Mouse (Mus musculus) ES-E14 (cell line): ENCODE measurements at regions not wholly inside any gene's neighbourhood (a gene's known extent, or its start where the extent isn't known, plus 50 kb on each side); places are given as distances from the start of the nearest gene placed in this dataset.
A peak's percentile ranks its signal among the peaks of the same experiment; 100 is the strongest.

Experiments
- DNase-seq: peaks from one replicate; pipeline ENCODE4 v3.0.0-alpha.2; 2013; ENCODE audit warnings: low read depth, low spot score
- H3K27ac ChIP-seq: 2 replicates; pipeline ENCODE4 v1.5.1; 2012; ENCODE audit warnings: low read depth, mild to moderate bottlenecking, low read length, moderate library complexity, mixed read lengths; ENCODE audit not compliant: poor library complexity, insufficient read depth, severe bottlenecking
- H3K36me3 ChIP-seq: 2 replicates; pipeline ENCODE4 v1.6.1; 2012; ENCODE audit warnings: mild to moderate bottlenecking, low read length, moderate library complexity, mixed read lengths; ENCODE audit not compliant: control insufficient read depth, poor library complexity, insufficient read depth, severe bottlenecking
- H3K4me1 ChIP-seq, 2 experiments: fragments of 150-350 bp in 1 of 2; sonication (generic) in 1 of 2; 2 replicates each; pipeline ENCODE4 v1.6.1; 2012; ENCODE audit warnings: low read length in 2 of 2, mild to moderate bottlenecking in 1 of 2, mixed read lengths in 1 of 2; ENCODE audit not compliant: control insufficient read depth in 2 of 2, insufficient read depth in 2 of 2, poor library complexity in 1 of 2
- H3K4me3 ChIP-seq, 2 experiments: fragments of 150-350 bp in 1 of 2; sonication (generic) in 1 of 2; 2 replicates each; pipeline ENCODE4 v1.5.1; 2012; ENCODE audit warnings: low read length in 2 of 2, low read depth in 1 of 2, mild to moderate bottlenecking in 1 of 2, mixed read lengths in 1 of 2; ENCODE audit not compliant: insufficient read depth in 1 of 2, poor library complexity in 1 of 2, severe bottlenecking in 1 of 2
- H3K9ac ChIP-seq: 2 replicates; pipeline ENCODE4 v1.6.1; 2012; ENCODE audit warnings: low read depth, mild to moderate bottlenecking, low read length, mixed read lengths; ENCODE audit not compliant: poor library complexity, insufficient read depth, severe bottlenecking
- H3K9me3 ChIP-seq: fragments of 150-350 bp; sonication (generic); 2 replicates; pipeline ENCODE4 v1.6.1; 2012; ENCODE audit warnings: low read depth, mild to moderate bottlenecking, low read length; ENCODE audit not compliant: control insufficient read depth, insufficient read depth
- CHD2 ChIP-seq: IDR thresholded peaks from 2 replicates; pipeline ENCODE4 v1.6.1; 2014; ENCODE audit warnings: mild to moderate bottlenecking, low read depth, low read length, inconsistent platforms
- HCFC1 ChIP-seq: IDR thresholded peaks from 2 replicates; pipeline ENCODE4 v1.6.1; 2012; ENCODE audit warnings: low read length, inconsistent platforms, borderline replicate concordance; ENCODE audit not compliant: insufficient read depth
- MAFK ChIP-seq: IDR thresholded peaks from 2 replicates; pipeline ENCODE4 v1.6.1; 2014; ENCODE audit warnings: mild to moderate bottlenecking, low read depth, low read length, inconsistent platforms; ENCODE audit not compliant: insufficient read depth
- ZC3H11A ChIP-seq: IDR thresholded peaks from 2 replicates; pipeline ENCODE4 v1.6.1; 2012; ENCODE audit warnings: low read depth, mild to moderate bottlenecking, inconsistent platforms, low read length, borderline replicate concordance
- ZNF384 ChIP-seq: IDR thresholded peaks from 2 replicates; pipeline ENCODE4 v1.6.1; 2012; ENCODE audit warnings: low read depth, low read length, inconsistent platforms
- in situ Hi-C, 2 experiments: fragments of 600-800 bp; cut with MboI; formaldehyde crosslinking; loops; one replicate each; pipeline ENCODE4 v1.15.1; 2025; ENCODE audit warnings: low sequenced_read_pairs in 2 of 2, inconsistent platforms in 1 of 2; ENCODE audit not compliant: unreplicated experiment in 2 of 2

- no peaks in the 10 kb centered on the region for H3K9me3 ChIP-seq
- no peak overlapping the region for H3K27ac ChIP-seq
- H3K4me3 ChIP-seq = no peak overlapping the region
- no peaks in the 10 kb centered on the region for H3K4me1 ChIP-seq
- H3K36me3 ChIP-seq = no peaks in the 10 kb centered on the region
- in situ Hi-C loops = no loop called here
- TF ChIP-seq HCFC1 (no peak), CHD2 (no peak), ZNF384 (no peak), MAFK (peak; percentile 67; the same call in 1 of the 2 replicates), ZC3H11A (no peak)
- DNase-seq = no peak
- H3K9ac ChIP-seq = no peak overlapping the region
Measured at GRCm38 (mm10) chr3:61602891-61603290, 237.1 kb upstream of the B430305J03Rik start.

DNA sequence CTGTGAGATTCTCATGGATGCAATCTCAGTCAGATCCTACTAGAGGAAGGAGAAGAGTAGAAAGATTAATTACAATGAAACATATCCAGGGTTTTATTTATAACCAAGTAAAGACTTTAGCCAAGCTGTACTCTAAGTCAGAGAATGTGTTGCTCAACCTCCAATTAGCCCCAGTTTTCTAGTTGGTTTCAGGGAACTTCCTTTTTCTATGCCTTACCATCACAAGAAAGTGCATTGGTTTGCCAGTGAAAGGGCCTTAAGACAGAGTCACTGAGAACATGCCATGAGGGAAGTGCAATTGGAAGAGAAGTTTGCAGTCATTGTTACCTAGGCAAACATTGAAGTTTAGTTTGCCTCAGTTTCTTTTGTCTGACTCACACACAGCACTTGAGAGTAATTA lies 229.8 kb upstream of the B430305J03Rik start:
- Histone ChIP-seq H3K36me3 (no peaks in the 10 kb centered on the region), H3K4me3 (no peak overlapping the region), H3K27ac (no peak overlapping the region), H3K4me1 (no peaks in the 10 kb centered on the region), H3K9me3 (no peaks in the 10 kb centered on the region), H3K9ac (no peak overlapping the region)
- DNase-seq = no peak
- in situ Hi-C loops = no loop called here
- TF ChIP-seq MAFK = no peak
- no peak for TF ChIP-seq ZNF384

- H3K9me3 ChIP-seq = no peaks in the 10 kb centered on the region
- no peak overlapping the region for H3K4me3 ChIP-seq
- no peaks in the 10 kb centered on the region for H3K36me3 ChIP-seq
- H3K4me1 ChIP-seq = no peaks in the 10 kb centered on the region
- H3K9ac ChIP-seq = no peak overlapping the region
- TF ChIP-seq MAFK (no peak), ZNF384 (no peak), HCFC1 (no peak), ZC3H11A (no peak), CHD2 (no peak)
- H3K27ac ChIP-seq = no peak overlapping the region
- in situ Hi-C loops = no loop called here
- DNase-seq = no peak
Measured at GRCm38 (mm10) chr3:61592342-61592741, 226.6 kb upstream of the B430305J03Rik start.

DNA sequence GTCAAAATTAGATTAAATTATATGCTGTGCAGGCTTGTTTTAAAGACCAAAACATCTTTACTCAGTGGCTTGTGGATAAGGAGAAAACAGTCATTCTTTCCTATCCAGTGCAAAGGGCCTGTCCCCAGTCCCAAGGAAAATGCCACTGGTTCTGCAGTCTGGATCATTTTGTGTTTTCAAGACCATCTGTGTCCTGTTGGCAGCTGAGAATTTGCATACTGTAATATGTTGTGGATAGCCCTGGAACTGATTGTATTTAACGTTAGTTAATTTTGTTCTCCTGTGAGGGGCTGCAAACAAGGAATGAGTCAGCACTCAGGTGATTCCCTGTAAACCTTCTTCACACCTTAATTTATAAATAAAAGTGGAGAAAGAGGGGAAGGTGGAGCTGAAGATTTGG lies 217.9 kb upstream of the B430305J03Rik start:
- no peak for TF ChIP-seq MAFK
- no peak for TF ChIP-seq HCFC1
- no peak for TF ChIP-seq CHD2
- TF ChIP-seq ZC3H11A = no peak
- no peak for TF ChIP-seq ZNF384
- no peak for DNase-seq
- Histone ChIP-seq H3K9ac (no peak overlapping the region), H3K4me1 (no peaks in the 10 kb centered on the region), H3K9me3 (no peaks in the 10 kb centered on the region), H3K36me3 (no peaks in the 10 kb centered on the region), H3K4me3 (no peak overlapping the region), H3K27ac (no peak overlapping the region)
- in situ Hi-C loops = no loop called here

DNA sequence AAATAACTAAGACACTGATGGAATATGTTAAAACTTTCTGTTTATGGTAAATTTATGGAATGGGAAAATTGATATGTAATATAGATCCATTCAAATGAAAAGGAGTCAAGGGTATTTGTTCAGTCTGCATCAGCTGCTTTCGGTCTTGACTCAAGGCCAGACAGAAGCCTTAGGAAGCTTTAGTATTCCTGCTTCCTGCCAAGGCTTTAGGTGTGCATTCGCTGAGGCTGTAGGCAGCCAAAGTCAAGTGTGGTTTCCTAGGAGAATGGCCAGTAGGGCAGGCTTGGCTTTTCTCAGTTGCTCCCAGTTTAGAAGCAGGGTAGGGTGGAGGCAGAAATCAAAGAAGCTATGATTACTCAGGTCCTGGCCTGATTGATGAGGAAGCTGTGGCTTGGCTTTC lies 217.2 kb upstream of the B430305J03Rik start:
- DNase-seq = no peak
- no peaks in the 10 kb centered on the region for H3K36me3 ChIP-seq
- in situ Hi-C loops = no loop called here
- H3K4me3 ChIP-seq = no peak overlapping the region
- TF ChIP-seq ZNF384 (no peak), MAFK (no peak), HCFC1 (no peak), CHD2 (no peak), ZC3H11A (no peak)
- H3K9me3 ChIP-seq = no peaks in the 10 kb centered on the region
- no peak overlapping the region for H3K9ac ChIP-seq
- H3K27ac ChIP-seq = no peak overlapping the region
- H3K4me1 ChIP-seq = no peaks in the 10 kb centered on the region
